Mouse (Mus musculus): ENCODE measurements around the gene Ncf2. TPM values are rescaled to one million over a fixed set of nuclear protein-coding genes. Genes with fewer than 3 reads are reported as not detected.
A peak's percentile ranks its signal among the peaks of the same experiment; 100 is the strongest.

Ncf2 gene
- polyA plus RNA-seq (2015; fragmentation: Nextera tagmentation; extraction: Ambion mirVana): 2.5 and 2.6 TPM in 2 replicates

GRCm38 (mm10) chr1:152799897-152800296 lies at the start of gene Ncf2:
TSS of gene Ncf2 (plus strand) at chr1:152800194.
- no peak within 1 kb of the TSS for H3K9ac ChIP-seq (ENCODE audit: low read length)
- H3K36me3 ChIP-seq (ENCODE audit: control insufficient read depth, insufficient read depth, low read length): no peaks in the 10 kb centered on the region
- DNase-seq (ENCODE audit: low spot score): no peak
- H3K27ac ChIP-seq (replicated peaks): 0 out of 2 replicates have a peak within 1 kb of the TSS, but pooled peaks have one; percentile 24
- ATAC-seq (ENCODE audit: low FRiP score, low TSS enrichment): peak; percentile 72; the same call in 1 of the 2 replicates
- no peak for TF ChIP-seq EP300 (optimal IDR thresholded peaks at IDR 0.05)
- no peak for TF ChIP-seq CTCF (IDR thresholded peaks at IDR 0.05; ENCODE audit: low read depth)
- WGBS: 30% methylated on average over 2 of the region's 2 CpGs
- H3K4me1 ChIP-seq (replicated peaks; ENCODE audit: control insufficient read depth, insufficient read depth): no peaks in the 10 kb centered on the region
- H3K4me2 ChIP-seq (replicated peaks; ENCODE audit: low read depth): no peak within 1 kb of the TSS
- H3K27me3 ChIP-seq (ENCODE audit: control insufficient read depth, insufficient read depth, low read length): no peaks in the 10 kb centered on the region
- H3K4me3 ChIP-seq (ENCODE audit: low read depth, low read length): no peak within 1 kb of the TSS
- no peaks in the 10 kb centered on the region for H3K9me3 ChIP-seq (ENCODE audit: control insufficient read depth, low read length)

- H3K4me2 ChIP-seq (replicated peaks; ENCODE audit: low read depth): no peak within 1 kb of the TSS
- H3K27ac ChIP-seq (replicated peaks): no peak within 1 kb of the TSS
- H3K9me3 ChIP-seq (ENCODE audit: control insufficient read depth, low read length): no peaks in the 10 kb centered on the region
- DNase-seq (ENCODE audit: low spot score) (no peak), ATAC-seq (ENCODE audit: low FRiP score, low TSS enrichment) (no peak)
- no peak within 1 kb of the TSS for H3K9ac ChIP-seq (ENCODE audit: low read length)
- TF ChIP-seq EP300 (optimal IDR thresholded peaks at IDR 0.05) (no peak), CTCF (IDR thresholded peaks at IDR 0.05; ENCODE audit: low read depth) (no peak)
- no peaks in the 10 kb centered on the region for H3K4me1 ChIP-seq (replicated peaks; ENCODE audit: control insufficient read depth, insufficient read depth)
- no peak within 1 kb of the TSS for H3K4me3 ChIP-seq (ENCODE audit: low read depth, low read length)
- H3K27me3 ChIP-seq (ENCODE audit: control insufficient read depth, insufficient read depth, low read length): no peaks in the 10 kb centered on the region
- H3K36me3 ChIP-seq (ENCODE audit: control insufficient read depth, insufficient read depth, low read length): no peaks in the 10 kb centered on the region
- WGBS: 58% methylated on average over 13 of the region's 13 CpGs
Measured at GRCm38 (mm10) chr1:152750312-152750965, 49.6 kb upstream of the Ncf2 start, which contains the start of gene Apobec4. TSS of gene Apobec4 (plus strand) at chr1:152750551.

GRCm38 (mm10) chr1:152761791-152762190 lies 38.2 kb upstream of the Ncf2 start:
- no peak for TF ChIP-seq CTCF (IDR thresholded peaks at IDR 0.05; ENCODE audit: low read depth)
- TF ChIP-seq EP300 (optimal IDR thresholded peaks at IDR 0.05): no peak
- H3K9ac ChIP-seq (ENCODE audit: low read length): no peak overlapping the region
- H3K9me3 ChIP-seq (ENCODE audit: control insufficient read depth, low read length): no peaks in the 10 kb centered on the region
- no peak overlapping the region for H3K4me2 ChIP-seq (replicated peaks; ENCODE audit: low read depth)
- no peak overlapping the region for H3K27ac ChIP-seq (replicated peaks)
- 0 out of 2 replicates have a peak, but pooled peaks cover 2% of the 10 kb centered on the region for H3K4me1 ChIP-seq (replicated peaks; ENCODE audit: control insufficient read depth, insufficient read depth)
- no peaks in the 10 kb centered on the region for H3K36me3 ChIP-seq (ENCODE audit: control insufficient read depth, insufficient read depth, low read length)
- DNase-seq (ENCODE audit: low spot score) (no peak), ATAC-seq (ENCODE audit: low FRiP score, low TSS enrichment) (no peak)
- no peaks in the 10 kb centered on the region for H3K27me3 ChIP-seq (ENCODE audit: control insufficient read depth, insufficient read depth, low read length)
- no peak overlapping the region for H3K4me3 ChIP-seq (ENCODE audit: low read depth, low read length)
- 63% methylated on average over 2 of the region's 2 CpGs for WGBS

GRCm38 (mm10) chr1:152766032-152766772 lies 33.8 kb upstream of the Ncf2 start, which contains the start of the genes Rgl1 and Arpc5:
TSS of gene Rgl1 (minus strand) at chr1:152766351.
TSS of gene Arpc5 (plus strand) at chr1:152766542.
- peak within 1 kb of the TSS; percentile 96 for H3K4me2 ChIP-seq (replicated peaks; ENCODE audit: low read depth)
- H3K9me3 ChIP-seq (ENCODE audit: control insufficient read depth, low read length): no peaks in the 10 kb centered on the region
- H3K4me3 ChIP-seq (ENCODE audit: low read depth, low read length): peak within 1 kb of the TSS; percentile 99
- peak; percentile 99 for ATAC-seq (ENCODE audit: low FRiP score, low TSS enrichment)
- H3K4me1 ChIP-seq (replicated peaks; ENCODE audit: control insufficient read depth, insufficient read depth): 0 out of 2 replicates have a peak, but pooled peaks cover 2% of the 10 kb centered on the region
- DNase-seq (ENCODE audit: low spot score): peak; percentile 98
- WGBS: 0% methylated on average over 86 of the region's 86 CpGs
- H3K27me3 ChIP-seq (ENCODE audit: control insufficient read depth, insufficient read depth, low read length): no peaks in the 10 kb centered on the region
- H3K9ac ChIP-seq (ENCODE audit: low read length): peak within 1 kb of the TSS; percentile 99
- 0 out of 2 replicates have a peak, but pooled peaks cover 5% of the 10 kb centered on the region for H3K36me3 ChIP-seq (ENCODE audit: control insufficient read depth, insufficient read depth, low read length)
- H3K27ac ChIP-seq (replicated peaks): peak within 1 kb of the TSS; percentile 98
- TF ChIP-seq CTCF (IDR thresholded peaks at IDR 0.05; ENCODE audit: low read depth): peak; percentile 28; the same call in 1 of the 2 replicates
- no peak for TF ChIP-seq EP300 (optimal IDR thresholded peaks at IDR 0.05)

GRCm38 (mm10) chr1:152766804-152767748 lies 32.9 kb upstream of the Ncf2 start:
- H3K4me1 ChIP-seq (replicated peaks; ENCODE audit: control insufficient read depth, insufficient read depth): 0 out of 2 replicates have a peak, but pooled peaks cover 2% of the 10 kb centered on the region
- H3K4me2 ChIP-seq (replicated peaks; ENCODE audit: low read depth): peak overlapping the region; percentile 58
- no peaks in the 10 kb centered on the region for H3K9me3 ChIP-seq (ENCODE audit: control insufficient read depth, low read length)
- H3K9ac ChIP-seq (ENCODE audit: low read length): peak overlapping the region; percentile 99
- H3K36me3 ChIP-seq (ENCODE audit: control insufficient read depth, insufficient read depth, low read length): 0 out of 2 replicates have a peak, but pooled peaks cover 5% of the 10 kb centered on the region
- peak overlapping the region; percentile 98 for H3K27ac ChIP-seq (replicated peaks)
- ATAC-seq (ENCODE audit: low FRiP score, low TSS enrichment): peak; percentile 59; the same call in 1 of the 2 replicates
- WGBS: 1% methylated on average over 57 of the region's 60 CpGs
- TF ChIP-seq EP300 (optimal IDR thresholded peaks at IDR 0.05) (no peak), CTCF (IDR thresholded peaks at IDR 0.05; ENCODE audit: low read depth) (no peak)
- H3K27me3 ChIP-seq (ENCODE audit: control insufficient read depth, insufficient read depth, low read length): no peaks in the 10 kb centered on the region
- DNase-seq (ENCODE audit: low spot score): no peak
- peak overlapping the region; percentile 99 for H3K4me3 ChIP-seq (ENCODE audit: low read depth, low read length)
